Mouse (Mus musculus) heart, postnatal 0 days (tissue): ENCODE data around the gene Icmt.

Source experiments
- CTCF ChIP-seq: IDR thresholded peaks from 2 replicates; pipeline ENCODE4 v1.5.1; 2016; ENCODE audit warnings: antibody characterized with exemption, control low read depth, low read depth
- EP300 ChIP-seq: IDR thresholded peaks from 2 replicates; pipeline ENCODE4 v1.6.1; 2016; ENCODE audit warnings: antibody characterized with exemption, low read depth

GRCm38 (mm10) chr4:152260451-152260850 lies 36.6 kb upstream of the Icmt start:
- TF ChIP-seq CTCF (no peak), EP300 (no peak)
